Mouse (Mus musculus): ENCODE results near the gene Fmnl3. TPM values are rescaled to one million over a fixed set of nuclear protein-coding genes. Genes with fewer than 3 reads are reported as not detected.

Gene Fmnl3
- polyA plus RNA-seq, 1 experiment from 2014 or later = 8.2 TPM

DNA sequence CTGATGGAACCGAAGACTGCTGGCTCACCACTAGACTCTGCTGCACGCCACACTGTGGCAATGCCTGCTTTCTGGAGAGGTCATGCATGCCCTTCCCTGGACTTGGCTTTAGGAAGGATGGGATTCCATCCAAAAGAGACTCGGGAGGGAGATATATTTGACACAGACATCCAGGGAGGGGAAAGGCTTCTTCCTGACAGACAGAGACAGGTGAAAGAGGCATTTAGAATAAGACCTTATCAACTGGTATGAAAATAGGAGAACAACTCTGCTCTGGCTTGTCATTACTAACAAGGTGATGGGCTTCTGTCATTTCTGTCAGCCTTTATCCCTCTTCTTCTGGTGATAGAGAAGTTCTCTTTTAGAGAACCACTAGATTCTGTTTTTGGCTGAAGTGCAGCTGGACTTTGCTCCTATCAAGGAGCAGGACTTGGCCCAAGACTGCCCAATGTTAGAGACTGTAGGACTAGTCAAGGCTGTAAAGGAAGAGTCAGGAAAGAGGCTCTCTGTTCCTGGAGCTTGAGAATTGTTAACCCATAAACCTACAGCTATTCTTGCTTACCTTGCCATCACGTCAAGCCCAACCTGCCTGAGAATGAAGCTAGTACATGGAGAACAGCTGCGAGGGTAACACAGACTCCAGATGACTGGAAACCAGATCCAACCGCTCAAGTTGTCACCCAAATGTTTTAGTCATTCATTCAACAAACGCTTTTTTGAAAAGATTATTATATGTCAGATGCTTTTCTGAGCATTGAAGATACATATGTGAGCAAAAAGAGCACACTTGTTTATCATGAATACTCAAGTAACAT is 1.5 kb upstream of the Fmnl3 start:
- H3K27ac ChIP-seq = no peak overlapping the region
- H3K36me3 ChIP-seq (ENCODE audit: inconsistent target) = no peaks in the 10 kb centered on the region
- H3K79me2 ChIP-seq (ENCODE audit: inconsistent target) = peaks cover 31% of the 10 kb centered on the region
- H3K4me3 ChIP-seq (ENCODE audit: inconsistent target) = no peak overlapping the region
- 94% methylated on average over 7 of the region's 7 CpGs for WGBS (ENCODE audit: missing documents)

DNA sequence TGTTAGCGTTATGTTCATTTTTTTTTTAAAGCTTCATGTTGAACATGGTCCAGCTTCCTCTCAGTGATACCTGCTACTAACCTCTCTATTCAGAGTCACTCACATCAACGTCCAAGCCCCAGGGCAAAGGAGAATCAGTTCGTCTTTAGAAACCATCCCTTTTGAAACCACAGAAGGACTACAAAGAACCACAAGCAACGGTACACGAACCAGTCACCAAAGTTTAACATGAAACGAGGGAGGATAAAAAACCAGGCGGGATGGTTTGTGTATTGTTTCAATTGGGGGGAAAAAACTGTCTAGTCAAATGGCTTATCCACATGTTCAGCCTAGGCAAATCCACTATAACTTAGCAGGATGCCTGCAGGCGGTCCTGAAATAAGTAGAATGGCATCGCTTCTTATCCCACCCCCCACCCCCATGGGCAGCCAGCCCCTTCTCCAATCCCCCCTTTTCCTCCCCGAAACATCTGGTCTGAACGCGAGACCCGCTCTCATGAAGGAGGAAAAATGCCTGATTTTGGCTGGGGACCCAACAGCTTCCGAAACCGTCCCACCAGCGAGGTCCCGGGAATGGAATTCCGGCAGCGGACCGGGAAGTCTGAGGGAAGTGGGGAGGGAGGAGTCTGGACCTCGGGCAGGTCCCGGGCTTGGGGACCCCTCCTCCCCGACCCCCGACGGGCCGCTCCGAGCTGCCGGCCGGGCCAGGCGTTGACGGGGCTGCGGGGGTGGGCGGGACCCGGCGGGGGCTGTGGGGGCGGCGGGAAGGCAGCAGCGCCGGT is 701 bp downstream of the Fmnl3 start:
- no peak overlapping the region for H3K27ac ChIP-seq
- WGBS (ENCODE audit: missing documents) = 2% methylated on average over 39 of the region's 39 CpGs

DNA sequence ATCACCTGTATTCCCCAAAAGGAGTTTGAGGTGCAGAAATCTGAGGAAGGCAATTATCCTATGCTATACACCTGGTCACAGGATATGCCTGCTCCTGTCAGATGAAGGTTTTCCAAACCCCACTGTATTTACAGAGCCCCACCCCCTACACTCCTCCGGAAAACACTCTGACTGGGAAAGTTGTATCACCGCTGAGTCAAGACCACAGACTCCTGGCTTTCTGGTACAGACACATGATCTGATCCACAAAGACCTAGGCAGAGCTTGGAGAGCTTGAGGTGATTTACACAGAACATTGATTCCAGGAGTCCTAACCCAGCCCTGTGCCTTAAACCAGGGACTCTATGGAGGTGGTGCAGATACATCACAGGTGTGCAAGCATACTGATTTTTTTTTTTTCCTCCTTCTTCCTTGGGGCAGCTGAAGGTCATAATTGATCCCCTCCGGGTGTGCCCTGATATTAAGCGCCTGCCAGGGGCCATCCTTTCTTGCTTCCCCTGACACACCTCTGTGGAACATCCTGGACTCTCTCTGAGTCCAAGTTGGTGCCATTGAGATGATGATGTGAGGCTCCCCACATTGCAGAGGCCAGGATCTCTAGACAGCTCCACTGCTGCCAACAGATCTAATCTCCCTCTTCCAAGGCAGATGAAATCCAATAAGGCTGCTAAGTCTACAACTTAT is 1.6 kb downstream of the Fmnl3 start:
- Histone ChIP-seq H3K27ac (no peak overlapping the region), H3K4me3 (ENCODE audit: inconsistent target) (no peak overlapping the region), H3K36me3 (ENCODE audit: inconsistent target) (no peaks in the 10 kb centered on the region), H3K79me2 (ENCODE audit: inconsistent target) (peaks cover 57% of the 10 kb centered on the region)
- WGBS (ENCODE audit: missing documents) = 77% methylated on average over 4 of the region's 4 CpGs

More for the DNA sequence above, 701 bp downstream of the Fmnl3 start:
- no peaks in the 10 kb centered on the region for H3K36me3 ChIP-seq (ENCODE audit: inconsistent target)
- peak overlapping the region; percentile 47 for H3K4me3 ChIP-seq (ENCODE audit: inconsistent target)
- peaks cover 48% of the 10 kb centered on the region for H3K79me2 ChIP-seq (ENCODE audit: inconsistent target)

DNA sequence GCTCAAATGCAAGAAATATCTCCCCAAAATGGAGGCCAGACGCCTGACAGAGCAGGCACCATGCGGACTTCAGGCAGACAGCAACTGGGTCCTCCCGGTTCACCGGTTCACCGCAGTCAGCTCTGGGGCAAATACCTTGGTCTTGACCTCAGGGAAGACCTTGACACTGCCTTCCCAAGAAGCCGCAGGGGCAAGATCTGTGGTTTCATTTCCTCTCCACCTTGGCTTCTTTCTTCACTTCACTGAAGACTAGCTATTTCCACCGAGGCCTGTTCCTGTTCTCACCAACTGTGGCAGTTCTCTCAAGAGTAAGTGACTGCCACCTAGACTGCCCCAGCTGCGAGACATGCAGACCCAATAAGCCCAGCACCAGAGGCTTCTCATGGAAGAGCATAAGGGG is 5.4 kb downstream of the Fmnl3 start:
- Histone ChIP-seq H3K4me3 (ENCODE audit: inconsistent target) (no peak overlapping the region), H3K36me3 (ENCODE audit: inconsistent target) (no peaks in the 10 kb centered on the region), H3K27ac (no peak overlapping the region), H3K79me2 (ENCODE audit: inconsistent target) (peaks cover 95% of the 10 kb centered on the region)
- 19% methylated on average over 8 of the region's 8 CpGs for WGBS (ENCODE audit: missing documents)

DNA sequence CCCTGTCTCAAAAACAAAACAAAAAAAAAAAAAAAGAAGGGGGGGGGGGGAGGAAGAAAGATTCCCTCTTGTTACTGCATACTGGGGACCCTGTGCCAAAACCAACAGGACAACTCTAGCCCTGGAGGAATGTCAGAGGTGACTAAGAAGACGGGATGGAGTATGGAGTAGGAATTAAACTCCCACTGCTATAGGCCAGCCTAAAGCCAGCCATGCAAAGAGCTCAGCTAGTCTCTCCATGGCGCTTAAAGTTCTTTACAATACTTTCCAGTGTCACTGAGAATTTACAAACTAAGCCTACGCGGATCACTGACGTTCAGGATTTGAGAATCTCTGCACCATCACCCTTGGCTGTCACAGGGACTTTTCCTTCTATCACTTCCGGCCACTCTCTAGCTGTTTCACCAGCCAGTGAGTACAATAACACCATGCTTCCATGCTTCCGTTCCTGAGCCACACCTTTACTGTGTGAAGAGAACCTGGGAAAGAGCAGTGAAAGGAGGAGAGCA is 6.2 kb downstream of the Fmnl3 start:
- H3K27ac ChIP-seq = no peak overlapping the region

DNA sequence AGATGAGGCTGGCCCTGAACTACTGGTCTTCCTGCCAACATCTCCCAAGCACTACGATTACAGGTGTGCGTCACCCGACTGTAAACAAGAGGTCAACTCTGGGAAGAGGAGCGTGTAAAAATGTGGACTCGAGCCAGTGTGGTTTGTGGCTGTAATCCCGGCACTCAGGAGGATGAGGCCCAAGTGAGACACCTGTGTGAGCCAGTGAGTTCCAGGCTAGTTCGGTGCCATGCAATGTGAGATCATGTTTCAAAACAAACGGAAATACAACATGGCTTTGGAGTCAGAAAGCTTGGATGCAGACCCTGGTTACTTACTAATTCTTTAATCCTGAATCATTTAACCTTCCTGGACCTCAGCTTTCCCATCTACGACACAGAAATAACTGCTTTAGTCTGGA is 11.3 kb downstream of the Fmnl3 start:
- H3K36me3 ChIP-seq (ENCODE audit: inconsistent target) = no peaks in the 10 kb centered on the region
- H3K4me3 ChIP-seq (ENCODE audit: inconsistent target) = no peak overlapping the region
- WGBS (ENCODE audit: missing documents) = 93% methylated on average over 9 of the region's 9 CpGs
- peaks cover 100% of the 10 kb centered on the region for H3K79me2 ChIP-seq (ENCODE audit: inconsistent target)
- H3K27ac ChIP-seq = no peak overlapping the region

More for the DNA sequence above, 6.2 kb downstream of the Fmnl3 start:
- Histone ChIP-seq H3K4me3 (ENCODE audit: inconsistent target) (no peak overlapping the region), H3K36me3 (ENCODE audit: inconsistent target) (no peaks in the 10 kb centered on the region), H3K79me2 (ENCODE audit: inconsistent target) (peaks cover 96% of the 10 kb centered on the region)
- 97% methylated on average over 7 of the region's 7 CpGs for WGBS (ENCODE audit: missing documents)

DNA sequence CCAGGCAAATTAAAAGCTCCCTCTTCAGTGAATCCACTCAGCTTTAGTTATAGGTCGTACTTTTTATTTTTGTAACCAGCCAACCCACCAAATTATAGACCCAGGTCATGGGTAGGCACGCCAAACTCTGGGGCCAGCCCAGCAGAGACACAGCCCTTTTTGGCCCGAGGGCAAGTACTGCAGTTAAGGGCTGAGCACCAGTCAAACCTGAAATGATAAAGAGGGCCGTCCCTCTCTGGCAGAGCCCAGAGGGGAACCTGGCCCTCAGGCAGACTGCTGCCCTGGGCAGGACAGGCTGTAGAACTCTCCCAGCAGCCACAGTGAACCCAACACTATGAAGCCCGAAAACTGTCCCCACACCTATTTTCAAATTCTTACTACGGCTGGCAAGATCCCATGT is 13.8 kb downstream of the Fmnl3 start:
- no peak overlapping the region for H3K27ac ChIP-seq
- H3K36me3 ChIP-seq (ENCODE audit: inconsistent target) = no peaks in the 10 kb centered on the region
- WGBS (ENCODE audit: missing documents) = 86% methylated on average over 6 of the region's 6 CpGs
- H3K79me2 ChIP-seq (ENCODE audit: inconsistent target) = peaks cover 94% of the 10 kb centered on the region
- no peak overlapping the region for H3K4me3 ChIP-seq (ENCODE audit: inconsistent target)

DNA sequence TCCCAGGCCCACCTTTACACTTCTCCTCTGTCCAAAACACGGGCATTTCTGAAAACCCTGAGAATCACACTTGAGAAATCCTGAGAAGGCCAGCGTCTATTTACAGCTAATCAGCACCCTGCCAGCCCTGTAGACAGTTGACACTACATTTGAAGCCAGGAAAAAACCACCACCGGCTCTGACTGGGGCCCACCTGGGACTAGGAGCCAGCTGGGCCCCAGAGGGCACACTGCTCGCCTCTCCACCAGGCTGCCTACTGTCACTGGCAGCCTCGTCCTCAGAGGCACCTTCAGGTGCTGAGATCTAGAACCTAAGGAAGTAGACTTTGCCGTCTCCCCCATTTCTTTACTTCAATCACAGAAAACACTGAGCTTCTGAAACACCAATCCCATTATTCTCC is 14.6 kb downstream of the Fmnl3 start:
- no peak overlapping the region for H3K27ac ChIP-seq
- peaks cover 94% of the 10 kb centered on the region for H3K79me2 ChIP-seq (ENCODE audit: inconsistent target)
- no peaks in the 10 kb centered on the region for H3K36me3 ChIP-seq (ENCODE audit: inconsistent target)
- no peak overlapping the region for H3K4me3 ChIP-seq (ENCODE audit: inconsistent target)
- WGBS (ENCODE audit: missing documents) = 82% methylated on average over 6 of the region's 6 CpGs

DNA sequence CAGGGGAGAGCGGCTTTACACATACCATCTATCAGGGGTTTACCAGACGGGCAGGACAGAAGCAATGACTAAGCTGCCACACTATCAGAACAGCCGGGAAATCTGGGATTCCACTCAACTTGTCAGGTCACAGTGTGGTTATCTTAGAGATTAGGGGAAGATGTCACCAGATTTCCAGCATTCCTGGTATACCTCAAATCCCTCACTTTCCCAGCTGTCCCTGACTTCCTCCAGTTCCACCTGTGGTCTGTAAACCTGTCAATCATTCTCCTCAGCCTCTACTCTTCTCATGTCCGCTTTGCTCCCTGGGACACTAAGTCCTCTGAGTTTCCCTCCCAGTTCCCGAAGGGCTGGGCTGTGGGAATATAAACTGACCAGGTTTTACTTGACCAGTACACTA is 18.0 kb downstream of the Fmnl3 start:
- H3K79me2 ChIP-seq (ENCODE audit: inconsistent target) = peaks cover 91% of the 10 kb centered on the region
- H3K36me3 ChIP-seq (ENCODE audit: inconsistent target) = no peaks in the 10 kb centered on the region
- H3K27ac ChIP-seq = no peak overlapping the region
- WGBS (ENCODE audit: missing documents) = 92% methylated on average over 5 of the region's 5 CpGs
- no peak overlapping the region for H3K4me3 ChIP-seq (ENCODE audit: inconsistent target)

DNA sequence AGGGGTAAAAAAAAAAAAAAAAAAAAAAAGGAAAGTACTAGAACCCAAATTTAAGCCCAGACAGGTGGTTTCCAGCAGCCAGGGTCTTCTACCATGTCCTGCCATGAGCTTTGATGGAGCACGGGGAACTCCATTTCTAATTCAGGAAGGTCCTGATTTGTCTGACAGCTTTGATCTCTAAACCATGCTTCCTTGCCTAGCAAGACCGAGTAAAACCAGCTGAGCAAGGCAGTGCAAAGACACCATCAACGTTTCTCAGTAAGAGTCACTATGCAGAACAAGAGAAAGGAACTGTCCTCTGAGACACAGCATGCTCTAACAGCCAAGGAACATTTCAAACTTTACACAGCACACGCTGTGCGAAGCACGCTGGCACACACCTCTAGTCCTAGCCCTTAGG is 18.7 kb downstream of the Fmnl3 start:
- Histone ChIP-seq H3K27ac (no peak overlapping the region), H3K36me3 (ENCODE audit: inconsistent target) (no peaks in the 10 kb centered on the region), H3K4me3 (ENCODE audit: inconsistent target) (no peak overlapping the region), H3K79me2 (ENCODE audit: inconsistent target) (peaks cover 91% of the 10 kb centered on the region)
- 65% methylated on average over 6 of the region's 6 CpGs for WGBS (ENCODE audit: missing documents)

DNA sequence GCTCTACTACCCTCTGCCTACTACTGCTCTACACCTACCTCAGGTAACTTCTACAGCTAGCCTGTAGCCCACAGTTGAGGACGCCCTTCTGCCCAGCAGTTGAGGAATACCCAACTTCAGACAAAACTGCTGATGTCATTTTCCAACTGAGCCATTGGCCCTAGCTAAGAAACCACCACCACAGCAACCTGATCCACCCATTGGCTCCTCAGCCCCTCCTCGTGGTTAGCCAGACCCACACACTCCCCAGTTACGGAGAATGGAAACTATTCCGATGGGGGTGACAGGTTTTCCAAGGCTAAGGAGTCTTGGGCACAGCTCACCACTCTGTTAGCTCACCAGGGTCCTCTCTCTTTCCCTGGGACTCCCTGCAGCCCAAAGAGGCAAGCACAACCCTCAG is 25.3 kb downstream of the Fmnl3 start:
- H3K27ac ChIP-seq = no peak overlapping the region
- H3K4me3 ChIP-seq (ENCODE audit: inconsistent target) = no peak overlapping the region
- H3K36me3 ChIP-seq (ENCODE audit: inconsistent target) = no peaks in the 10 kb centered on the region
- 50% methylated on average over 3 of the region's 4 CpGs for WGBS (ENCODE audit: missing documents)
- peaks cover 63% of the 10 kb centered on the region; the same call in 1 of the 2 replicates for H3K79me2 ChIP-seq (ENCODE audit: inconsistent target)

DNA sequence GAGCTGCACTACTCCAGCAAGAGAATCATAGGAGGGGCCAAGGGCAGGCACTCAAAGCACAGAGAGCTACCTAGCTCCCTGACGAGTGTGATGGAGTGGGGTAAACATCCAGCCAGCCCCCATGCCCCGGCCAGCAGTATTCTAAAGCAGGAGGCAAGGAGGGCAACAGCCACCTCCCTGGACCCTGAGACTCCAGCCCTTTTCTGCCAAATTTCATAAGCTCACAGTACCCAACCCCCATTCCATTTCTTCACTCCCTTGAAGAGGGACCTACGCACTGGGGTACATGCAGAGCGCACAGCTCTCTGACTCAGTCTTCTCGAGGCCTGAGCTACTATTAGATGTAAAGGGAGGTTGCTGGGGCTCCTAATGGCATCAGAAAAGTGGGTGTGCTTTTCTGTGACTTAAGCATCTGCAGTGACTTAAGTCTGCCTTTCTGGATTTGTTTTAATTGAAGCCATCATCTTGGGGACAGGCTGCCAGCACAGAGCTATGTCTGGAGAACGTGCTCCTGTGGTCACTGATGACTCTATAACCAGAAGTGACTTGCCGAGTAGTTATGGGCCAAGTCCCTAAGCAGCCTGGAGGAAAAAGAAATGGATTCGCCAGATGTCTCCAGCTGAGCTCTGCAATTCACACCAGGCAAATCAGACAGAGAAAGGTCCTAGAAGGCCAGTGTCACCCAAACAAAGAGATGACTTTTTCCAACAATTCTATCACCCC is 26.0 kb downstream of the Fmnl3 start:
- H3K4me3 ChIP-seq (ENCODE audit: inconsistent target) = no peak overlapping the region
- H3K27ac ChIP-seq = no peak overlapping the region
- no peaks in the 10 kb centered on the region for H3K36me3 ChIP-seq (ENCODE audit: inconsistent target)
- 90% methylated on average over 8 of the region's 8 CpGs for WGBS (ENCODE audit: missing documents)
- peaks cover 63% of the 10 kb centered on the region; the same call in 1 of the 2 replicates for H3K79me2 ChIP-seq (ENCODE audit: inconsistent target)

DNA sequence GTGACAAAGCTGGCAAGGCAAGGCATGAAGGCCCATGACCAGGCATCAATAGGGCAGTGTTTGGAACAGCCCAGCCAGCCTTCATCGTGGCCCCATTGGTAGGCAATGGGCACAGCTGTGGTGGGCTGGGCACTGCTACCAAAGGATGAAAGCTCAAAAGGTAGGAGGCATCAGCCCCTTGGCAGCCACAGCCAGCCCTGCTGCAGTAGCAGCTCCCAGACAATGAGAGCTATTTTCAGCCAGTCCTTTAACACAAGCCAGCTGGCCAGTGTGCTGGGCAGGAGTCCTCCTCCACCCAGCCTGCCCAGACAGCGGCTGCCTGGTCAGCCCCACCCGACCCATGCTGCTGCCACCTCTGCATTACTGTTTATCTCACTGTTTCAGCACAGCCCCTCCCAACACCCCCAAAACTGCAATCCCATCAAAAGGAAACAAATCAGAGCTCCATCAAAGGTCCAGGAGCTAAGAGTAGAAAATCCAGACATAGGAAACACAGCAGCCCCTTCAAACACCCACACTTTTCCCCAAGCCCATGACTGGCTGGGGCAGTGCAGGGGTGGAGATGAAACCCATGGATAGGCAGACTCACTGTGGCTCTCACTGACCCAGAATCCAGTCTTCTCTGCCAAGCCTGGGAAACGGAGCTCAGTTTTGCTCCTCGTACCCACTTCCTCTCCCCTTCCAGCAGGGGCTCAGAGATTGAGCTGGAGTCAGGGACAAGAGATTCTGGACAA is 26.7 kb downstream of the Fmnl3 start:
- Histone ChIP-seq H3K27ac (no peak overlapping the region), H3K36me3 (ENCODE audit: inconsistent target) (no peaks in the 10 kb centered on the region), H3K4me3 (ENCODE audit: inconsistent target) (no peak overlapping the region), H3K79me2 (ENCODE audit: inconsistent target) (peaks cover 66% of the 10 kb centered on the region; the same call in 1 of the 2 replicates)
- WGBS (ENCODE audit: missing documents) = 76% methylated on average over 5 of the region's 5 CpGs

All from macrophage (primary cell).